Mouse (Mus musculus): ENCODE measurements around the gene Rasip1. TPM values are rescaled to one million over a fixed set of nuclear protein-coding genes. Genes with fewer than 3 reads are reported as not detected.

Rasip1 gene
- polyA plus RNA-seq, 1 experiment: 3.0 TPM

GRCm38 (mm10) chr7:45618316-45618715 lies 9.0 kb upstream of the Rasip1 start:
- Histone ChIP-seq H3K4me1 (ENCODE audit: control insufficient read depth, insufficient read depth, low read length) (peaks cover 4% of the 10 kb centered on the region), H3K36me3 (ENCODE audit: control insufficient read depth, insufficient read depth, low read length, poor library complexity, severe bottlenecking) (no peaks in the 10 kb centered on the region), H3K27ac (ENCODE audit: insufficient read depth, low read length) (no peak overlapping the region), H3K27me3 (ENCODE audit: control insufficient read depth, insufficient read depth, low read length, poor library complexity, severe bottlenecking) (no peaks in the 10 kb centered on the region), H3K4me3 (ENCODE audit: low read depth, low read length) (no peak overlapping the region), H3K9me3 (replicated peaks; ENCODE audit: control insufficient read depth, insufficient read depth, low read length, poor library complexity, severe bottlenecking) (no peaks in the 10 kb centered on the region), H3K9ac (ENCODE audit: low read depth, poor library complexity, severe bottlenecking) (no peak overlapping the region)
- TF ChIP-seq CTCF (IDR thresholded peaks at IDR 0.05; ENCODE audit: low read depth, low read length): no peak
- TF ChIP-seq POLR2A (IDR thresholded peaks at IDR 0.05; ENCODE audit: insufficient read depth, low read length): no peak
- no peak for TF ChIP-seq EP300 (IDR thresholded peaks at IDR 0.05; ENCODE audit: insufficient read depth, low read depth, low read length)

DNA sequence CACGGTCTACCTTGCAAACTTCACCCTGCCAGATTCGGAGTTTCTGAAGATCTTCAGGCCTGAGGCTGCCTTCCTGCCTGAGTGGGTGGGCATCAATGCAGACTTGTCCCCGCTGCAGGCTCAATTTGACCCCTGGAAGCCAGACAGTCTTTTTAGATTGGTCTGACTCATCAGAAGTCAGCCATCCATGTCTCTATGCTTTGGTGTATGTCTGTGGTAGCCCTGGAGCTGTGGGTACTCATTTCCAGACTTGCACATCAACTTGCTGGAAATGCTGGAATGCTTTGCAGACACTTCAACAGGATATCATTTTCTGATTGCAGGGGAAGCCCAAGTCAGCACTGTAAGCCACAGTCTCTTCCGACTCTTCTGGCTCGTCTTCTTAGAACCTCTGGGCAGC lies 7.7 kb upstream of the Rasip1 start:
- TF ChIP-seq CTCF (IDR thresholded peaks at IDR 0.05; ENCODE audit: low read depth, low read length) (no peak), EP300 (IDR thresholded peaks at IDR 0.05; ENCODE audit: insufficient read depth, low read depth, low read length) (no peak), POLR2A (IDR thresholded peaks at IDR 0.05; ENCODE audit: insufficient read depth, low read length) (no peak)
- Histone ChIP-seq H3K27me3 (ENCODE audit: control insufficient read depth, insufficient read depth, low read length, poor library complexity, severe bottlenecking) (no peaks in the 10 kb centered on the region), H3K9me3 (replicated peaks; ENCODE audit: control insufficient read depth, insufficient read depth, low read length, poor library complexity, severe bottlenecking) (no peaks in the 10 kb centered on the region), H3K4me3 (ENCODE audit: low read depth, low read length) (no peak overlapping the region), H3K27ac (ENCODE audit: insufficient read depth, low read length) (no peak overlapping the region), H3K4me1 (ENCODE audit: control insufficient read depth, insufficient read depth, low read length) (peaks cover 4% of the 10 kb centered on the region), H3K9ac (ENCODE audit: low read depth, poor library complexity, severe bottlenecking) (no peak overlapping the region), H3K36me3 (ENCODE audit: control insufficient read depth, insufficient read depth, low read length, poor library complexity, severe bottlenecking) (no peaks in the 10 kb centered on the region)

DNA sequence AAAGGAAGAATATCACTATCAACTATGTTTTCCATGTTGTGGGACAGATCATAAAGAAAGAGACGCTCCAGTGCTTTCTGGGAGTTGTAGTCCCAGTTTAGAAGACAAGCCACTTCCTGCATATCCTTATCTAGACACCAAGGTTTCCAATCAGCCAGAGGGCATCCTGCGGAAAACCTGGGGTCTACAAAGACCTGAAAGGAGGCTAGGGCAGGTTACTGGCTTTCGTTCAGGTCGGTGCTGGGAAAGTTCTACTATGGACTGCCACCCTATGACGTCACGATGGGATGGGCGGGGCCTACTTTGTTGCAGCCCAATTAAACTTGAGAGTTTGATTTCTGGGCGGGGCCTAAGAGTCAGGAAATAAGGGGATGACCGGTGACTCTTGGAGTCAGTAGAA lies 5.8 kb upstream of the Rasip1 start, which contains the start of gene Izumo1:
TSS of gene Izumo1 (plus strand) at position 369 of the 400 bp plus-strand sequence.
- no peaks in the 10 kb centered on the region for H3K36me3 ChIP-seq (ENCODE audit: control insufficient read depth, insufficient read depth, low read length, poor library complexity, severe bottlenecking)
- TF ChIP-seq POLR2A (IDR thresholded peaks at IDR 0.05; ENCODE audit: insufficient read depth, low read length) (no peak), EP300 (IDR thresholded peaks at IDR 0.05; ENCODE audit: insufficient read depth, low read depth, low read length) (no peak), CTCF (IDR thresholded peaks at IDR 0.05; ENCODE audit: low read depth, low read length) (no peak)
- H3K27me3 ChIP-seq (ENCODE audit: control insufficient read depth, insufficient read depth, low read length, poor library complexity, severe bottlenecking): no peaks in the 10 kb centered on the region
- H3K9me3 ChIP-seq (replicated peaks; ENCODE audit: control insufficient read depth, insufficient read depth, low read length, poor library complexity, severe bottlenecking): no peaks in the 10 kb centered on the region
- H3K4me3 ChIP-seq (ENCODE audit: low read depth, low read length): peak within 1 kb of the TSS; percentile 58
- no peak within 1 kb of the TSS for H3K27ac ChIP-seq (ENCODE audit: insufficient read depth, low read length)
- H3K9ac ChIP-seq (ENCODE audit: low read depth, poor library complexity, severe bottlenecking): peak within 1 kb of the TSS; percentile 32; the same call in 1 of the 2 replicates
- H3K4me1 ChIP-seq (ENCODE audit: control insufficient read depth, insufficient read depth, low read length): no peaks in the 10 kb centered on the region

GRCm38 (mm10) chr7:45623507-45623906 lies 3.8 kb upstream of the Rasip1 start:
- Histone ChIP-seq H3K36me3 (ENCODE audit: control insufficient read depth, insufficient read depth, low read length, poor library complexity, severe bottlenecking) (no peaks in the 10 kb centered on the region), H3K27me3 (ENCODE audit: control insufficient read depth, insufficient read depth, low read length, poor library complexity, severe bottlenecking) (no peaks in the 10 kb centered on the region), H3K27ac (ENCODE audit: insufficient read depth, low read length) (no peak overlapping the region), H3K4me1 (ENCODE audit: control insufficient read depth, insufficient read depth, low read length) (no peaks in the 10 kb centered on the region), H3K9me3 (replicated peaks; ENCODE audit: control insufficient read depth, insufficient read depth, low read length, poor library complexity, severe bottlenecking) (no peaks in the 10 kb centered on the region), H3K4me3 (ENCODE audit: low read depth, low read length) (no peak overlapping the region), H3K9ac (ENCODE audit: low read depth, poor library complexity, severe bottlenecking) (no peak overlapping the region)
- TF ChIP-seq CTCF (IDR thresholded peaks at IDR 0.05; ENCODE audit: low read depth, low read length): no peak
- no peak for TF ChIP-seq POLR2A (IDR thresholded peaks at IDR 0.05; ENCODE audit: insufficient read depth, low read length)
- no peak for TF ChIP-seq EP300 (IDR thresholded peaks at IDR 0.05; ENCODE audit: insufficient read depth, low read depth, low read length)

- Histone ChIP-seq H3K9me3 (replicated peaks; ENCODE audit: control insufficient read depth, insufficient read depth, low read length, poor library complexity, severe bottlenecking) (no peaks in the 10 kb centered on the region), H3K36me3 (ENCODE audit: control insufficient read depth, insufficient read depth, low read length, poor library complexity, severe bottlenecking) (no peaks in the 10 kb centered on the region), H3K27ac (ENCODE audit: insufficient read depth, low read length) (no peak overlapping the region), H3K9ac (ENCODE audit: low read depth, poor library complexity, severe bottlenecking) (no peak overlapping the region), H3K4me3 (ENCODE audit: low read depth, low read length) (no peak overlapping the region), H3K27me3 (ENCODE audit: control insufficient read depth, insufficient read depth, low read length, poor library complexity, severe bottlenecking) (no peaks in the 10 kb centered on the region), H3K4me1 (ENCODE audit: control insufficient read depth, insufficient read depth, low read length) (no peaks in the 10 kb centered on the region)
- TF ChIP-seq CTCF (IDR thresholded peaks at IDR 0.05; ENCODE audit: low read depth, low read length): no peak
- TF ChIP-seq EP300 (IDR thresholded peaks at IDR 0.05; ENCODE audit: insufficient read depth, low read depth, low read length): no peak
- TF ChIP-seq POLR2A (IDR thresholded peaks at IDR 0.05; ENCODE audit: insufficient read depth, low read length): no peak
Measured at GRCm38 (mm10) chr7:45624718-45625117, 2.6 kb upstream of the Rasip1 start.

DNA sequence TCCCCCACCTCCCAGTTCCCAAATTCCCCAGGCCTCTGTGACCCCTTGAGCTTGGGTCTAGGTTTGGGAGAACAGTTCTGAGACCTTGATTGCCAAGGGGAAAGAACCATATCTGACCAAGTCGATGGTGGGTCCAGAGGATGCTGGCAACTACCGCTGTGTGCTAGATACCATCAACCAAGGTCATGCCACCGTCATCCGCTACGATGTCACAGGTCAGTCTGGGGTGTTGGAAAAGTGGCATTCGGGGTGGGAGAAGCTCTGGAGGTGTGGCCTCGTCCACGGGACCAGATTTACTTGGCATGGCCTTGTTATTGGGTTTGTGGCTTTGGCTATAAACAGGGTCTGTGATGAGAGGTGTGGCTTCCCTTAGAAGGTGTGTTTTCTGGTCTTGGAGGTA lies 1.8 kb upstream of the Rasip1 start:
- H3K9ac ChIP-seq (ENCODE audit: low read depth, poor library complexity, severe bottlenecking): no peak overlapping the region
- H3K4me1 ChIP-seq (ENCODE audit: control insufficient read depth, insufficient read depth, low read length): no peaks in the 10 kb centered on the region
- no peak overlapping the region for H3K4me3 ChIP-seq (ENCODE audit: low read depth, low read length)
- H3K9me3 ChIP-seq (replicated peaks; ENCODE audit: control insufficient read depth, insufficient read depth, low read length, poor library complexity, severe bottlenecking): no peaks in the 10 kb centered on the region
- no peaks in the 10 kb centered on the region for H3K27me3 ChIP-seq (ENCODE audit: control insufficient read depth, insufficient read depth, low read length, poor library complexity, severe bottlenecking)
- TF ChIP-seq POLR2A (IDR thresholded peaks at IDR 0.05; ENCODE audit: insufficient read depth, low read length) (no peak), CTCF (IDR thresholded peaks at IDR 0.05; ENCODE audit: low read depth, low read length) (no peak), EP300 (IDR thresholded peaks at IDR 0.05; ENCODE audit: insufficient read depth, low read depth, low read length) (no peak)
- no peaks in the 10 kb centered on the region for H3K36me3 ChIP-seq (ENCODE audit: control insufficient read depth, insufficient read depth, low read length, poor library complexity, severe bottlenecking)
- H3K27ac ChIP-seq (ENCODE audit: insufficient read depth, low read length): no peak overlapping the region

Measured in ES-Bruce4 (cell line).